Mouse (Mus musculus) MN1 (cell line): ENCODE measurements around the gene Sdsl.

Experiments used
- DNase-seq: peaks from one replicate; pipeline ENCODE4 v3.0.0-alpha.2; 2016; ENCODE audit warnings: low spot score

Sdsl gene

DNA sequence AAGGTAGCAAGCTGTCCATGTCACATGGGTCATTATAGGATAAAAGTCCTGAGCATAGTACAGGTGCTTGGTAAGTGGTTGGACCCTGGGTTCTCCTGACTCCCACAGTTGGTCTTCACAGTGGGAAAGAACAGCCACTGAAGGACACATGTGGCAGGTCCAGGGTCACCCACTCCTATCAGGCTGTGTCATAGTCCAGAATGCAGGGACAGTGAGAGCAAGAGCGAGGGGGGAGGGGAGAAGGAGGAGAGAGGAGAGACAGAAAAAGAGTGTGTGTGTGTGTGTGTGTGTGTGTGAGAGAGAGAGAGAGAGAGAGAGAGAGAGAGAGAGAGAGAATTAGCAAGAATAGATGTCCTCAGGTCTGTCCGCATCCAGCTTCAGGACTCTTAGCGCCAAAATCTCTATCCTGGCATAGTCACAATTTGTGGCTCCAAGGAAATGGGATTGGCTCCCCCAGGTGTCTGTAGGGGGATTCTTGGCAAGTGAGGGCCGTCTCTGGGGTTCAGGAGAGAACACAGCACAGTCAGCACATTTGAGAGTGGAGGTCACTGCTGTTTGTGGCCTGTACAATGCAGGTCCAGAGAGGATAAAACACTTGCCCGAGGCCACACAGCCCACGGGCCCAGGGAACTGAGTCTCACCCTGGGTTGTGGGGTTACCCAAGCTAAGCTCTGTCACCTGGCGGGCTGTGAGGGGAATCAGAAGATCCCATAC is 15.6 kb downstream of the Sdsl start:
- DNase-seq: no peak

DNA sequence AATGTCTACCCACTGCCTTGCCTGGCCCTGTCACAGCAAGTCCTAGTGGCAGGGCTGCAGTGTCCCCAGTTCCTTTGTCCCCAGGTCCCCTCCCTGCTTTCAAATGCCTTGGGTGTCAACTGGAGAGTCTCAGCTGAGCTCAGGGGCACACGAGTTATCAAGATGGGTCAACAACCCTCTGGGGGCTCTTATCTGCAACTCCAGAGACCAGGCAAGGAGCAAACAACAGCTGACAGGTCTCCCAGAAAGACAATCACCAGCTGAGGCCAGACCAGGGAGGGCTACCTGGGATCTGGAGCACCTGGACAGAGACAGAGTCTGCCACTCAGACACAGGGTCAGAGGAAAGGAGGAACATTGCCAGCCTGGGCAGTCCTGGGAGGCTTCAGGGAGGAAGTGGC is 16.4 kb downstream of the Sdsl start:
- DNase-seq: no peak

DNA sequence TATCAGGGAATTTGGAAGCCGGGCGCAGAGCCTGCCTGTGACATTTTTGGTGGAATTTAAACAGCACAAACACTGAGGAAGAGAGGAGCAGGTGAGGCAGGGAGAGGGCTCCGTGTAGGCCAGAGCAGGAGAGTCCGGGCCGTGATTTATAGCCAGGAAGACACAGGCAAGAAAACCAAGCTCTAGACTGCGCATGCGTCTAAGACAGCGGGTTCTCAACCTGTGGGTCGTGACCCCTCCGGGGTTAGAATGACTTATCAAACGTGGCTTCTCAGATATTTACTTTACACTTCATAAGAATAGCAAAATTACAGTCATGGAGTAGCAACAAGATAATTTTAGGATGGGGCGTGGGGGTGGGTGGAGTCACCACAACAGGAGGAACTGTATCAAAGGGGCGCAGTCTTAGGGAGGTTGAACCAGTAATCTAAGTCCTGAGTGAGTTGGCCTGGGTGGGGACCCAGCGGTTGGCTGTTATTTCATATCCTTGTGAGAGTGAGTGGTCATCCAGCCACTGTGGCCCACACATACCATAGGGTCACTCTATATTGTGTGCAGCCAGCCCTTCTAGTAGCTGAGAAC is 17.8 kb downstream of the Sdsl start:
- no peak for DNase-seq

DNA sequence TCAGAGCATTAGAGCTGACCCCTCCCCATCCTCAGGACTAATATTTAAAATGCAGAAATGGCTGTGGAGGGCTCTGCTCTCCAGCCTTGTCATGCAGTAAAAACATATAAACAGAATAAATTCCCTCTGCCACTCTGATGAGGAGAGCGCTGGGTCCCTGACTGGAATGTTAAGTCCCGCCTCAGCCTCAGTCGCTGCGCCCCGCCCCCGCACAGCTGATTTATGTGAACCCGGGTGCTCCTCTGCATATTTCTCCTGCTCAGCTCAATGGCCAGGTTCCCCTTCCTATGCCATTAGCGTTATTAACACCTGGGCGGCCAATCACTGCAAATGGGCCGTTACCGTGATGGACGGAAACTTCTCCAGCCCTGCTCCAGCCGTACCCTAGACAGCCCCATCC is 25.3 kb downstream of the Sdsl start:
- DNase-seq: no peak

DNA sequence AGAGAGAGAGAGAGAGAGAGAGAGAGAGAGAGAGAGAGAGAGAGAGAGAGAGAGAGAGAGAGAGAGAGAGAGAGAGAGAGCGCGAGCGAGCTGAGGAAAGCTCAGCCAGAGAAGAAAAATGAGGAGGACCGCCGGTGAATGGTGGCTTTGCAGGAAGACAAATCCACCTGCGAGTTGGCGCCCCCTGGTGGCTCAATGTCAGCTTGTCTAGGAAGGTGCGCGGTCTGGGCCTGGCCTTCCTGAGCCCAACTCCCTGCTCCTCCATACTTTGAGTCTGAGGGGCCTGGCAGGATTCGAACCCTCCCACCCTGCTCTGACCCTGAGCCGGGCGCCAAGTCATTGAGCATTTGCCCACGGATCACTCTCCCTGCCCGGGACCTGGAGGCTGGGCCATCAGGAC is 31.9 kb downstream of the Sdsl start:
- DNase-seq: peak; percentile 63

DNA sequence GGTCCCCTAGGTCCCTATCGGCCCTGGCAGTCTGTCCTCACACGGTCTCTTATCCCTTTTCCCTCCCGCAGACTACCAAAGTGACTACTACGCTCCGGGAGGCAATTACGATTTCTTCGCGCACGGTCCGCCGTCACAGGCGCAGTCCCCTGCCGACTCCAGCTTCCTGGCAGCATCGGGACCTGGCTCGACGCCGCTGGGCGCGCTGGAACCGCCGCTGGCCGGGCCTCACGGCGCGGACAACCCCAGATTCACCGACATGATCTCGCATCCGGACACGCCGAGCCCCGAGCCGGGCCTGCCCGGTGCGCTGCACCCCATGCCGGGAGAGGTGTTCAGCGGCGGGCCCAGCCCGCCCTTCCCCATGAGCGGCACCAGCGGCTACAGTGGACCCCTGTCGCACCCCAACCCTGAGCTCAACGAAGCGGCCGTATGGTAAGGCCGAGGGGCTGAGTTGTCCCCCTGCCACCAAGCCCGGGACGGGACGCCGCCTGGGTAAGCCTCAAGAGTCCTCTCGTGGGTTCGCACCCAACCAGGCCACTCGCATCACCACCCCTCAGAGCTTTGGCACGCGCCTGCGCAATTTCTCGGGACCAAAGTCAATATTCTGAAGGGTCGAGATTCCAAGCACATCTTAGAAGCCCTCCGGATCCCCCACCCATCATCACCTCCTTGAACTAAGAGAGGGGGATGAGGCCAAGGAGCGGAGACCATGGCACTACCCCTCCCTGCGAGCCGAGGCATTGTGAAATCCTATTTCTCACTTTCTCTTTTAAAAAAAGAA is 32.5 kb downstream of the Sdsl start:
- DNase-seq: no peak

DNA sequence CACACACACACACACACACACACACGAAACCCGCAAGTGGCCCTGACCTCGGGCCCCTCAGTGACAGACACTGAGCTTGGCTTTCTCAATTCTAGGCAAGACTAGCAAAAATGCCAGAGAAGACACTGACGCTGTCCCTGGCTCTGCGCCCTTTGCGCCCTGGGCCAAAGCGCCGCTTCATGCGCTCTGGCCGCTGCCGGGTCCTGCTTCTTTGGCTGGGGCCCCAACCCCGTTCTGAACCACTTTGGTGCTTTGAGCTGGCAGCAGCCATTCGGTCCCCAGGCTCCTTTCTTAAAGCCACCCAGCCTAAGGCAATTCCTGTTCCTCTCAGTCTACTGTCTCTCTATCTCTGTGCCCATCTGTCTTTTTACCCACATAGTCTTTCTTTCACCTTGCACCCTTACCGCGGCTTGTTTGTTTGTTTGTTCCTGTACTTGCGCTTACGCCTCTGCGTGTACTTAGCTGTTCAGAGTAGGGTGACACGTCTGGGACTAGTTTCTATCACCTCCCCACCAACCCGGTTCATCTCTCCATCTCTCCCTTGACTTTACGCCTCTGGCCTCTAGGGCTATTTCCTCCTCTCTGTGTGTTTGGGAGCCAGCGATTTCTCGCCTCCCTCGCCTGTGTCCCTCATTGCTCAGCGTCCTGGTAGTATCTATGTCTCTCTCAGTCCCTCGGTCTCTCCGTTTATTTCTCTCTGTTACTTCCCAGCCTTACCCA is 33.5 kb downstream of the Sdsl start:
- DNase-seq: no peak

DNA sequence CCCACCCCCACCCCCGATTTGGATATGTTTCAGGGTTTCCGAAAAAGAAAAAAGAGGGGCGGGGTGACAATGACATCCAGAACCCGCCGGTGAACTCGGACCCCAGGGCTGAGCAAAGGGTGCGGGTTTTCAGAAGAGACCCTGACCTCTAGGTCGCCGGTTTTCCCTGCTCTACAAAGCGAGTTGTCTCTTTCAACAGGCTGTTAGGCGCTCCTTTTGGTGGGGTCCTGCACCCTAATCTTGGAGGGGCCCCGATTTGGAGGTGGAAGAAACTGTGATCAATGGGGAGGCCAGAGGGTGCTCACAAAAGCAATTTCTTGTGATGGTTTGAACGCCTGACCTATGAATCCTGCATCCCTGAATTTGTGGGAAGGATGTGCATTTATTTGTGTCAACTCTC is 34.1 kb downstream of the Sdsl start:
- no peak for DNase-seq

DNA sequence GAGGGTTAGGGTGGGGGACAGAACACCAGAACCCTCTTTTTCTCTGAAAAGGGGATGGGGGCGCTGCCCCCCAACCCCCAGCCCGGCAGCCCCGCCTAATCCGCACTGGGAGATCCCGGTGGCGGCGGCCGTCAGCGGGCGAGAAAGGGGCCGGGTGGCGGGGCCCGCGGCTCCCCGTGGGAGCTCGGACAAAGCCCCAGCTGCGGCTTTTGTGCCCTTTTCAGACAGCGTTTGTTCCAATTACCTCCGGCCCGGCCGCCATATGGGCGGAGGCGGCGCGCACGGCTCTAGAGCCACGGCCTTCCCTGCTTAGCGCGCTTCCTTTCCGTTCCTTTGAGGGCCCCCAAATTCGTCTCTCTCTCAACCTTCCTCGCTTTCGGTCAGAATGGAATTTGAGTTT is 34.6 kb downstream of the Sdsl start:
- no peak for DNase-seq

DNA sequence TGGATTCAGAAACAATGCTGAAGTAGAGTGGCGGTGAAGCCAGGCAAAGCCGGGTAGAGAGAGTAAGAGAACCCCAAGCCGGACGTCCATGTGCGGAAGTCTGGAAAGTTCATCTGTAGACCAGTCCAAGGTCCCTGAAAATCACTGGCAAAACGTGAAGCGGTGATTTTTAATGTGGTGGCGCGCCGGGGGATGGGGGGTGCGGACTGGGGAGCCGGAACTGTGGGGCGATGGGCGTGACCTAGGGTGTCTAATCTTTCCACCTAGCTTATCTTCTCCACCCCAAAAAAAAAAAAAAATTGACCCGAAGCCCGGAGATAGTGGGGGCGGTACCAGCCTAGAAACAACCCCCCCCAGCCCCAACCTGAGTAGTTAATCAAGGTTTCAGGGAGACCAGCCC is 35.1 kb downstream of the Sdsl start:
- DNase-seq: no peak

DNA sequence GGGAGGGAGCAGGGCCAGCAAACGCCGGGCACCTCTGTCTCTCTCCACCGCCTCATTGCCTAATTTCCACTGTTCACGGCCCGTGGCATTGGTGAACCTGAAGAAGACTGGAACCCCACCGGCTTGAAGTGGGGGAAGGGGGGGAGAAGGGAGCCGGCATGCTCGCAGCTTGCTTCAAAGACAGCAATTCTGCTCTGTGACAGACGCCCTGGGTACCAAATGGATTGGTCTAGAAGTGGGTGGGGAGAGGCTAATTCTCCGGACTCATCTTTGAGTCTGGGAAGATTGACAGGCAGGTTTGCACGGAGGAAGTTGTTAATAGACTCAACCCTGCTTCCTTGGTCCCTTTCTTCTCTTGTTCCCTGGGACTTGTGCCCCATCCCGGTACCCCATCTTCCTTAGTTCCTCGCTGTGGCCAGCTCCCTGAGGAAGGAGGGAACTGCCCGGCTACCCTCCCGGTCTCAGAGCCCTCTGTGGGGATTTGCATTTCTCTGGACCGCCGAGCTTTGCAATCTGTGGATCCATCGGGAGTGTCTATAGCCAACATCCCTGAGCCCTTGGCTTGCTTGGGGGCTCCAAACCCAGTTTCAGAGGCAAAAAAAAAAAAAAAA is 35.6 kb downstream of the Sdsl start:
- no peak for DNase-seq

DNA sequence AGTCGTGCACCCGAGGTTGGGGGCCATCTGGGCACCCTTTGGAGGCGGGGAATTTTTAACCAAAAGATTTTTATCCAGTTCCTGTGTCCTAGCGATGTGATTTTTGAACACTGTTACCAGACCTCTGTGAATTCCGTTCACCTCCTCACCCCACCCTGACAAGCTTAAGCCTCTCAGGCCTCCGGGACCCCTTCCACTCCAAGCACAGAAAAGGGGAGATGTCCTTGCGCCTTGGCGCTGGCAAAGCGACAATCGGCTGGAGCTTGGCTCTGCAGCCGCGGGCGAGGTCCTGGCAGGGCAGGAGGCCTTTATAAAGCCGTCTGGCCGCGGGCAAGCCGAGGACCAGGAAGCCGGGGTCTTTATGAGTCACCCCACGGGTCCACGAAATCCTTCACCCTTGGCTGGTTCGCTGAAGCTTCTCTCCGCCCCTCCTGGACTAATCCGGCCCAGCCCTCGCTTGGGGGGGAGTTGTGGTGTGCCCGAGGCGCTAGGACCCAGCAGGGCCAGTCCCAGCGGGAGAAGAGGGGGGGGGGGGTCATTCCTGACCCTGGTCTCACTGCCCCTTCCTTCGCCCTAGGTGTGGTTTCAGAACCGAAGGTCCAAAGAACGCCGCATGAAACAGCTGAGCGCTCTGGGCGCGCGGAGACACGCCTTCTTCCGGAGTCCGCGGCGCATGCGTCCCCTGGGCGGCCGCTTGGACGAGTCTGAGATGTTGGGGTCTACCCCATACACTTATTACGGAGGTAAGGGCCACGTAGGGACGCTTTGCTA is 36.7 kb downstream of the Sdsl start:
- DNase-seq: no peak

DNA sequence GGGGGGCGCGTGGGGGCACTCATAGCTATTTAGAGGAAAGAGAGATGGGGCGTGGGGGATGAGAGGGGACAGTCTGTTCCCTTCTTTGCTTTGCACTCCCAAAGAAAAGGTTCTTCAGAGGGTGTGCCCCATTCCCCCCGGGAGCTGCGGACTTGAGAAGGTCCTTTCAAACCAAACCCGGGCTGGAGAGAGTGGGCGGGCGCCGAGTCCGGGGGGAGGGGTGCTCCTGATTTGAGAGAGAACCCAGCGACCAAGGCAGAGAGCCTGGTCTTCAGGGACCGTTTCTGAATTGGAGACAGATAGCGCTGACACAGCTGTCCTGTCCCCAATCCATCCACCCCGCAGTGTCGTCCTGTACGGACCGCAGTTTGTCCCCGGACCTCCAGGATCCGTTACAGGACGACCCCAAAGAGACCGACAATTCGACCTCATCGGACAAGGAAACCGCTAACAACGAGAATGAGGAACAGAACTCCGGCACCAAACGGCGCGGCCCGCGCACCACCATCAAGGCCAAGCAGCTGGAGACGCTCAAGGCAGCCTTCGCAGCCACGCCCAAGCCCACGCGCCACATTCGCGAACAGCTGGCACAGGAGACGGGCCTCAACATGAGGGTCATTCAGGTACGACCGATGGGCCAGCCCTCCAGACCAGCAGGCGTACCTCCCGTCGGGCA is 37.5 kb downstream of the Sdsl start:
- no peak for DNase-seq

DNA sequence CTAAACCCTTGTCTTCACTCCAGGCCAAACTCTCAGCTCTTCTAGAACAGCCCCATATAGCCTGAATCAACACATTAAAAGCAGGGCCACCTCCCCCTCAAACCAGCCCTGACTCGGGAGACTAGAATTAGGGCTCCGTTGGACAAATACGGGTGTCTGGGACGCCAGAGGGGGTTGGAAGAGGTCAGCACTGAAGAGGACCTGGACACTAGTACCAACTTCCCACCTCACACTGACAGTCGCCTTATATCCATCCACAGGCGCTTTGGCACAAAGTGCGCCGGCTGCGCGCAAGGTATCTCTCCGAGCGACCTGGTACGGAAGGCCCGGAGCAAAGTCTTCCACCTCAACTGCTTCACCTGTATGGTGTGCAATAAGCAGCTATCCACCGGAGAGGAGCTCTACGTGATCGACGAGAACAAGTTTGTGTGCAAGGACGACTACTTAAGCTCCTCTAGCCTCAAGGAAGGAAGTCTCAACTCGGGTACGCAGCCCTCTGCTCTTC is 38.3 kb downstream of the Sdsl start:
- DNase-seq: no peak

DNA sequence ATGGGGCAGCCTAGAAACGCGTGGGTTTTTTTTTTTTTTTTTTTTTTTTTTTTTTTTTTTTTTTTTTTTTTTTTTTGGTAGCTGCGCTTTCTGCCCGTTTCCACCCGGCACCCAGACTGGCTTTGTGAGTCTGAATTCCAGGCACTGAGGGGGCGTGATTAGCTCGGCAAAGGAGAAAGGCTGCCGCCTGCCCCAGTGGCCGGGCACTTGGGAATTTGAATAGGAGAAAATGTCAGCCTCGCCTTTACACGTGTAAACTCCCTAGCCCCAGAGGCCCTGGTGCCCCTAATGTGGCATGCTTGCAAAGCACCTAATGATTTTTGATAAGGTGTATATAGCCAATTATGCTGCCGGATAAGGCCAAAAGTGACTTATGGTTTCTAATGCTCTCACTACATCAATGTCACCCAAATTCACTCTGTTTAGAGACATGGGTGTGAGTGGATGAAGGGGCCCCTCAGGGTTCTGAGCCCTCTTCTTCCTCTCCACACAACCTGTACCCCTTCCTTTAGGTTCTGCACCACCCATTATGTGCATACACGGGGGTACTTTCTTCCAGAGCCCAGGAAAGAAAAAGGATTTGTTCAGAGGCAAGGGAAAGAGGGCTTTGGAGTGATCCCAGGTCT is 39.4 kb downstream of the Sdsl start:
- DNase-seq: no peak

DNA sequence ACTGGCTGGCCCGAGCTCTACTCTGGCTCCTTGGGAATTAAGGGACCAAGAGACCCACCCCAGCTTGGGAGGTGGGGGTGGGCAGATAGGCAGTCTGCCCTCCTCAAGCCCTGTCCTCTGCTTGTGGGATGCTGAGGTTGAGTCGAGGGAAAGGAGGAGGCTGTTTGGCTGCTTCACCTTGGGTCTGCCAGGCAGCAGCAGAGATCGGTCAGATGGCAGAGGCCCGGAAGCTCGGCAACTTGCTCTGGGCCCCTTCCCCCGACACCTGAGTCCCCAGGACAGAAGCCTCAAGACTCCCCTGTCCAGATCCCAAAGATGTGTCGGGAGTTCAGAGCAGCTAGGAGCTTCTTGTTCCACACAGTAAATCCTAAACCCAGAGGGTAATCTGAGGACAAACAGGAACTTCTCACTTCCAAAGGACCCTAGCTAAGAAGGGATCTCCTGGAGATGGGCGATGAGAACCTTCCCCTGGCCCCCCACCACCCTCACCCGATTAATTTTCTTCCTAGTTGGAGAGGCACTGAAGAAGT is 40.1 kb downstream of the Sdsl start:
- no peak for DNase-seq

DNA sequence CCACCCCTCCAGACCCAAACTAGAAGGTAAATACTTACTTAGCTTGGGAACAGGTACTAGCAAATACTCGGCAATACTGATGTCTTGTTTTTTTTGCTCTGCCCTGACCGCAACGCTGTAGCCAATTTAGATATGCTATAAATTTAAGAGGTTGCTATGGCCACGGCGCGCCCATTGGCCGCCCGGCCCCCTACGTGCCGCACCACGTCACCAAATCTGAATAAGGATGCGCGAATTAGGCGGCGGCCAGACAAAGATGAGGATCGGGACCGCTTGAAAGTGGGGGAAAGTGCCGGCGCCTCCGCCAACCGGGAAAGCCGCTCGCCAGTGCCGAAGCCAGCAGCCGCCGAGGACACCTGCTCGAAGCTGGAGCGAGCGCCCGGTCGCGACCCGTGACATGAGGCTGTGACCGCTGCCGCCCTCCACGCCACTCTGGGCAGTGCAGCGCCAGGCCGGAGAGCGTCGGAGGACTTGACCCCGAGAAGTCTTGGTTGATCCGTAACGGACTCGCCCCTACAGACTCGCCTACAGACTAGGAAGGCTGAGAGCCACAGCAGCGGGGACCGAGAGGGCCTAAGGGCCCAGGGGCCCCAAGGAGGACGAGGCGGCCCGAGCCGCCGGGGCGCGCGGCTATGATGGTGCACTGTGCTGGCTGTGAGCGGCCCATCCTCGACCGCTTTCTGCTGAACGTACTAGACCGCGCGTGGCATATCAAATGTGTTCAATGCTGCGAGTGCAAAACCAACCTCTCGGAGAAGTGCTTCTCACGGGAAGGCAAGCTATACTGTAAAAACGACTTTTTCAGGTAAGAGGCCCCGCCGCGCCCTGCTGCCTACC is 40.7 kb downstream of the Sdsl start, which contains the start of gene Lhx5:
Gene Lhx5, plus strand, starts transcription at position 51 of the 837 bp plus-strand sequence.
- no peak for DNase-seq

DNA sequence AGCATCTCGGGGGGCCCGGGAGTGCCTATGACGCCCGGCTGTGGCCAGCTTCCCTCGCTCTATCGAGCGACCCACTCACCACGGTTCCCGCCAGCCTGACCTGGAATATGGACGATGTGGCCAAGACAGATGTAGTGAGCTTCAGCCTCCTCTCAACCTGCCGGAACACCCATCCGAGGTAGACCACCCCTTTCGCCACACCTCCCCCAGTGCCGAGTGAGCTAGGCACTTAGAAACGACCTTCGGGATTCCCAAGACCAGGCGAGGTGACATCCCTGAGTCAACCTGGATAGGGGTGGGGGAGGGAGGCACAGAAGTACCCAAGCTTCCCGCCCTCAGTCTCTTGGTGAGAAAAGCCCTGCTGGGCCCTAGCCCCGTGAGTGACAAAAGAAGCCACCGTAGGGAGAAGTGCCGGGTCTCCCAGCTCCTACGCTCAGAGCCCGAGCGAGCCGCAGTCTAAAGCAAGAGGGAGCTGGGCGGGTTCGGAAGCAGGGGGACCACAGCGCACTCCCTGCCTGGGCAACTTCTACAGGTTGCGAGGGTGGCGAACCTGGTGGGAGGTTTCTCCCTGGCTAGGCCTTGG is 41.5 kb downstream of the Sdsl start:
- DNase-seq: no peak

DNA sequence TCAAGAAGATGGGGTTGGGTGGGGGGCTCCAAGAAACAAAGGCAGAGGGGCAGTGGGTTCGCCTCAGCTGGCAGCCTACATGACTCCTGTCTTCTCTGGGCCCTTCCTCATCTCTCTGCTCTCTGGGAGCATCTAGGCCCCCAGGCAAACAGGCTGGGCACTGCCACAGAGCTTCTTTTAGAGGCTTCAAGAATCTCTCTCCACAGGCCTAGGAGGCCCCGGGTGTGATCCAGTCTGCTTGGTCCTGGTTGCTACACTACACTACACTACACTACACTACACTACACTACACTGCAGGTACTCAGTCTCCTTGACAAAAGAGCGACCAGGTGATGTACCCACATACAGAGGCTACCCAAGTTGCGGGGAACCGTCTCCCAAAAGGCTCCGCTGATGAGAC is 42.9 kb downstream of the Sdsl start:
- DNase-seq: no peak
